Mouse (Mus musculus): ENCODE data around the gene Isx. TPM values are rescaled to one million over a fixed set of nuclear protein-coding genes. Genes with fewer than 3 reads are reported as not detected.

Gene Isx
- polyA plus RNA-seq, 1 experiment = 0.08 TPM

- H3K27ac ChIP-seq (ENCODE audit: control insufficient read depth, insufficient read depth, low read length) = no peak overlapping the region
- WGBS = 81% methylated on average over 4 of the region's 4 CpGs
- H3K36me3 ChIP-seq (ENCODE audit: control insufficient read depth, insufficient read depth, low read length) = no peaks in the 10 kb centered on the region
- no peak overlapping the region for H3K4me3 ChIP-seq (ENCODE audit: control insufficient read depth, insufficient read depth, low read length)
- H3K4me1 ChIP-seq (replicated peaks; ENCODE audit: control insufficient read depth, insufficient read depth, low read length) = no peaks in the 10 kb centered on the region
- no peak for DNase-seq
- TF ChIP-seq CTCF (IDR thresholded peaks at IDR 0.05; ENCODE audit: borderline replicate concordance, control insufficient read depth, extremely low read depth, insufficient read depth, low read length, poor library complexity) = no peak
- no peak for TF ChIP-seq POLR2A (IDR thresholded peaks at IDR 0.05; ENCODE audit: control insufficient read depth, extremely low read depth, insufficient read depth, low read length, poor library complexity)
- H3K27me3 ChIP-seq (ENCODE audit: control insufficient read depth, insufficient read depth, low read length) = no peaks in the 10 kb centered on the region
Measured at GRCm38 (mm10) chr8:74870346-74870949, 2.5 kb upstream of the Isx start.

- no peak for TF ChIP-seq CTCF (IDR thresholded peaks at IDR 0.05; ENCODE audit: borderline replicate concordance, control insufficient read depth, extremely low read depth, insufficient read depth, low read length, poor library complexity)
- TF ChIP-seq POLR2A (IDR thresholded peaks at IDR 0.05; ENCODE audit: control insufficient read depth, extremely low read depth, insufficient read depth, low read length, poor library complexity) = no peak
- WGBS = 12% methylated on average over 4 of the region's 4 CpGs
- no peak overlapping the region for H3K4me3 ChIP-seq (ENCODE audit: control insufficient read depth, insufficient read depth, low read length)
- H3K27me3 ChIP-seq (ENCODE audit: control insufficient read depth, insufficient read depth, low read length) = no peaks in the 10 kb centered on the region
- H3K36me3 ChIP-seq (ENCODE audit: control insufficient read depth, insufficient read depth, low read length) = no peaks in the 10 kb centered on the region
- no peaks in the 10 kb centered on the region for H3K4me1 ChIP-seq (replicated peaks; ENCODE audit: control insufficient read depth, insufficient read depth, low read length)
- no peak for DNase-seq
- no peak overlapping the region for H3K27ac ChIP-seq (ENCODE audit: control insufficient read depth, insufficient read depth, low read length)
Measured at GRCm38 (mm10) chr8:74871686-74872085, 1.3 kb upstream of the Isx start.

- Histone ChIP-seq H3K36me3 (ENCODE audit: control insufficient read depth, insufficient read depth, low read length) (no peaks in the 10 kb centered on the region), H3K4me1 (replicated peaks; ENCODE audit: control insufficient read depth, insufficient read depth, low read length) (no peaks in the 10 kb centered on the region), H3K27ac (ENCODE audit: control insufficient read depth, insufficient read depth, low read length) (no peak overlapping the region), H3K4me3 (ENCODE audit: control insufficient read depth, insufficient read depth, low read length) (no peak overlapping the region), H3K27me3 (ENCODE audit: control insufficient read depth, insufficient read depth, low read length) (no peaks in the 10 kb centered on the region)
- DNase-seq = no peak
- TF ChIP-seq CTCF (IDR thresholded peaks at IDR 0.05; ENCODE audit: borderline replicate concordance, control insufficient read depth, extremely low read depth, insufficient read depth, low read length, poor library complexity) (no peak), POLR2A (IDR thresholded peaks at IDR 0.05; ENCODE audit: control insufficient read depth, extremely low read depth, insufficient read depth, low read length, poor library complexity) (no peak)
- 85% methylated on average over 7 of the region's 7 CpGs for WGBS
Measured at GRCm38 (mm10) chr8:74872151-74872823, 686 bp upstream of the Isx start.

GRCm38 (mm10) chr8:74874565-74874964 is 1.6 kb downstream of the Isx start:
- WGBS = 57% methylated on average over 2 of the region's 2 CpGs
- H3K27ac ChIP-seq (ENCODE audit: control insufficient read depth, insufficient read depth, low read length) = no peak overlapping the region

GRCm38 (mm10) chr8:74878637-74879036 is 5.7 kb downstream of the Isx start:
- 82% methylated on average over 3 of the region's 3 CpGs for WGBS
- Histone ChIP-seq H3K27me3 (ENCODE audit: control insufficient read depth, insufficient read depth, low read length) (no peaks in the 10 kb centered on the region), H3K36me3 (ENCODE audit: control insufficient read depth, insufficient read depth, low read length) (no peaks in the 10 kb centered on the region), H3K4me3 (ENCODE audit: control insufficient read depth, insufficient read depth, low read length) (no peak overlapping the region), H3K4me1 (replicated peaks; ENCODE audit: control insufficient read depth, insufficient read depth, low read length) (no peaks in the 10 kb centered on the region), H3K27ac (ENCODE audit: control insufficient read depth, insufficient read depth, low read length) (no peak overlapping the region)
- no peak for TF ChIP-seq POLR2A (IDR thresholded peaks at IDR 0.05; ENCODE audit: control insufficient read depth, extremely low read depth, insufficient read depth, low read length, poor library complexity)
- no peak for TF ChIP-seq CTCF (IDR thresholded peaks at IDR 0.05; ENCODE audit: borderline replicate concordance, control insufficient read depth, extremely low read depth, insufficient read depth, low read length, poor library complexity)
- DNase-seq = no peak

More at GRCm38 (mm10) chr8:74874565-74874964, 1.6 kb downstream of the Isx start:
- H3K36me3 ChIP-seq (ENCODE audit: control insufficient read depth, insufficient read depth, low read length) = no peaks in the 10 kb centered on the region
- no peak for DNase-seq
- no peaks in the 10 kb centered on the region for H3K4me1 ChIP-seq (replicated peaks; ENCODE audit: control insufficient read depth, insufficient read depth, low read length)
- TF ChIP-seq CTCF (IDR thresholded peaks at IDR 0.05; ENCODE audit: borderline replicate concordance, control insufficient read depth, extremely low read depth, insufficient read depth, low read length, poor library complexity) (no peak), POLR2A (IDR thresholded peaks at IDR 0.05; ENCODE audit: control insufficient read depth, extremely low read depth, insufficient read depth, low read length, poor library complexity) (no peak)
- no peaks in the 10 kb centered on the region for H3K27me3 ChIP-seq (ENCODE audit: control insufficient read depth, insufficient read depth, low read length)
- H3K4me3 ChIP-seq (ENCODE audit: control insufficient read depth, insufficient read depth, low read length) = no peak overlapping the region

- H3K36me3 ChIP-seq (ENCODE audit: control insufficient read depth, insufficient read depth, low read length) = no peaks in the 10 kb centered on the region
- H3K4me1 ChIP-seq (replicated peaks; ENCODE audit: control insufficient read depth, insufficient read depth, low read length) = no peaks in the 10 kb centered on the region
- TF ChIP-seq CTCF (IDR thresholded peaks at IDR 0.05; ENCODE audit: borderline replicate concordance, control insufficient read depth, extremely low read depth, insufficient read depth, low read length, poor library complexity) (no peak), POLR2A (IDR thresholded peaks at IDR 0.05; ENCODE audit: control insufficient read depth, extremely low read depth, insufficient read depth, low read length, poor library complexity) (no peak)
- no peak overlapping the region for H3K4me3 ChIP-seq (ENCODE audit: control insufficient read depth, insufficient read depth, low read length)
- H3K27ac ChIP-seq (ENCODE audit: control insufficient read depth, insufficient read depth, low read length) = no peak overlapping the region
- no peak for DNase-seq
- WGBS = 94% methylated on average over 1 of the region's 1 CpGs
- H3K27me3 ChIP-seq (ENCODE audit: control insufficient read depth, insufficient read depth, low read length) = no peaks in the 10 kb centered on the region
Measured at GRCm38 (mm10) chr8:74888763-74889162, 15.8 kb downstream of the Isx start.

Data from thymus, adult 2 months (tissue).